Mouse (Mus musculus): ENCODE data around the gene Adk.
"Not testable (repeated sequence)": the region's sequence is repeated elsewhere in the genome, so short reads cannot be mapped to it uniquely, and the experiment has no call there.

Gene Adk

GRCm38 (mm10) chr14:21064321-21064720 lies 11.9 kb downstream of the Adk start:
- no peak for DNase-seq (ENCODE audit: low spot score)

GRCm38 (mm10) chr14:21065490-21066162 lies 13.3 kb downstream of the Adk start:
- no peak for DNase-seq (ENCODE audit: low spot score)

- no peak for DNase-seq (ENCODE audit: low spot score)
Measured at GRCm38 (mm10) chr14:21069594-21069993, 17.2 kb downstream of the Adk start.

- peak; percentile 41 for DNase-seq (ENCODE audit: low spot score)
Measured at GRCm38 (mm10) chr14:21073981-21074380, 21.6 kb downstream of the Adk start.

- peak; percentile 63 for DNase-seq (ENCODE audit: low spot score)
Measured at GRCm38 (mm10) chr14:21074398-21075320, 22.3 kb downstream of the Adk start.

DNA sequence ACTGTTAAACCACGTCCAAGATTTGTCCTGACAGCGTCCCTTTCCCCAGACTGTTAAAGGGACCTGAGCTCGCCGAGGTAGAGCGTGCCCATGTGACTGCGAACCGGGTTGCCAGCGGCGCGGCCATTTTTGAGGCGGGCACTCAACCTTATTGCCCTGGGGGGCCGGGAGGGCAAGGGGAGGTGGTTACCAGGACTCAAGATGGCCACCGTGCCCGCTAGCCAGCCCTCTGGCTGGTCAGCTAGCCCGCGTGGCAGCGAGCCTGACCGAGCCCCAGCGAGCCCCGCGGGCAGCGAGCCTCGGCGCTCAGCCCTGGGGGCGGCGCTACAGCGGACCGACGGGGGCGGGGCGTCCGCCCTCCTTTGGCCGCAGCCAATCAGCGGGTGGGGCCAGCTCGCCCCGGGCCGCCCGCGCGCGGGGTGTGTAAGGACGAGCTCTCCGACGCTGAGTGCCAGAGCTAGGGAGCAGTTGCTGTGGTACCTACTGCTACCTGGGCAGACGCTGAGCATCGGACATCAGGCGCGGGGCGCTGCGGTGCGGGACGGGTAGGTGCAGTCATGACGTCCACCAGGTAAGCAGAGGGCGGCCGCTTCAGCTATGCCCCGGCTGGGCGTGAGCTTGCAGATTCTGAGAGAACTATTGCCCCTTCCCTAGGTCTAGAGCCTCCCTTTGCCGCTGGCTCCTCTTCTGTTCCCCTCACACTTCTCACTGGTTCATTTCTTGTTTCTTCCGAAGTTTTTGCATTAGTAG lies 23.6 kb downstream of the Adk start:
- peak; percentile 91 for DNase-seq (ENCODE audit: low spot score)

GRCm38 (mm10) chr14:21076501-21077194 lies 24.3 kb downstream of the Adk start:
- DNase-seq (ENCODE audit: low spot score) = no peak

GRCm38 (mm10) chr14:21077939-21078338 lies 25.6 kb downstream of the Adk start:
- DNase-seq (ENCODE audit: low spot score) = no peak

GRCm38 (mm10) chr14:21078511-21078910 lies 26.1 kb downstream of the Adk start:
- DNase-seq (ENCODE audit: low spot score) = no peak

DNA sequence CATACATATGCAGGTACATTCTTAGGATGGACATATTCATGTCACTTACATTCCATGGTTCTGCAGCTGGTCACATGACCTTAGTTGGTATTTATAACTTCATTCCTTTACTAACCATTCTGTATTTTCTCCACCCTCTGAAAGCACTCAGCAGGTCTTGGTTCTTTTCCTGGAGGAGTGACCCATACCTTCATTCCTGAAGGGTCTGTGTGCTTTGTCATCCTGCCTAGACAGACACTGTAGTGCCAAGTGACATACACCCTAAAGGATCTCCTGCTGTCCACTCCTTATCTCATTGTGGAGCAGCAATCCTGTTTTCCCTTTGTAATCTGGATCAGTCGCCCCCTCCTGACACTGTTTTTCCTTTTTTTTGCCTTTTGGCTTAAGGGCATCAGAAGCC lies 30.4 kb downstream of the Adk start:
- no peak for DNase-seq (ENCODE audit: low spot score)

- no peak for DNase-seq (ENCODE audit: low spot score)
Measured at GRCm38 (mm10) chr14:21085666-21086065, 33.3 kb downstream of the Adk start.

- DNase-seq (ENCODE audit: low spot score) = no peak
Measured at GRCm38 (mm10) chr14:21086106-21086505, 33.7 kb downstream of the Adk start.

DNA sequence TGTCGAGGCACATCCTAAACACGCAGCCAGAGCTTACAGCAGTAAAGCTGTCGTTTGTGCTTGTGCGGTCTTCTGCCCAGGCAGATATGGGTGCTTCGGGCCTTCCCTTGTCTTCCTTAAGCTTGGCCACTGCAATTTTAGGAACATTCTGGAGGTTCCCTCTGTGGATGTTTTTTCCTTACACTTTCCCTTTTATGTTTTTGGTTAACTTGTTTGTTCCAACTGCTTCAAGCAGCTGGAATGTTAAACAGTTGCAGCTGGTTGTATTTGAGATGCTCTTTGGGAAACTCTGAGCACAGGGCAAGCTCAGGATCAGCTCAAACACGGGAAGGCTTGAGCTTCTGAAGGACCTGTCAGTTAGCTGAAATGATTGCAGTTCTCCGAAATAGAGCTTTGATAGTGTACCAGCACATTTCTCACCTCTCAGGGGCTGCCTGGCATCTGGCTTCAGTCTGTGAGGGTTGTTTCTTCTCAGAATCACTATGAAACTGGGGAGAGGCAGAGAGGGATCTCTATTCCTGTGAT lies 34.5 kb downstream of the Adk start:
- DNase-seq (ENCODE audit: low spot score) = no peak

DNA sequence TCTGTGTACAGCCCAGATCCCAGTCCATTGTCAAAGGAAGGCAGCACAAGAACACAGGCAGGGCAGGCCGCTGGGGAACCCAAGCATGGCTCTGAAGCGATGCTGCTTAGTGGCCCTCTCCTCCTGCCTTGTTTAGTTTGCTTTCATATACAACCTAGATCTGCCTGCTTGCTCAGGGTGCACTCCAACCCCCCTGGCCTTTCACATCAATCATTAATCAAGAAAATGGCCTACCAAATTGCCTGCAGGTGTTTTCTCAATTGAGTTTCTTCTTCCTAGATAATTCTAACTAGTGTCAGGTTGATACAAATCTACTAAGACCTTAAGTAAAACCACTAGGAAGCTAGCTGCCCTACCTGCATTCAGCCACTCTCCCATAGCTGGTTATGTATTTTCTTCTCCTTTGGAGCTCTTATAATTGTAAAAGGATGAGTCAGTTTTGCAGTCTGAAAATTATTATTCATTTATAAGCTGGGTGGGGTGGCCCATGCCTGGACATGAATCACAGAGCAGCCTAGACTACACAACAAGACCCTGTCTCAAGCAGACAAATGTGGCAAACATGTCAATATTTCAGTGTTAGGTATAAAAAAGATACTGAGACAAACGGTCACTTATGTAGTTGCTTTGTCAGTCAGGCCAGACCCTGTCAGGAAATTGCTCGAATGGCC lies 35.2 kb downstream of the Adk start:
- DNase-seq (ENCODE audit: low spot score) = peak; percentile 57

GRCm38 (mm10) chr14:21088731-21089130 lies 36.4 kb downstream of the Adk start:
- no peak for DNase-seq (ENCODE audit: low spot score)

GRCm38 (mm10) chr14:21090400-21090799 lies 38.0 kb downstream of the Adk start:
- DNase-seq (ENCODE audit: low spot score) = no peak

GRCm38 (mm10) chr14:21090930-21091486 lies 38.6 kb downstream of the Adk start:
- no peak for DNase-seq (ENCODE audit: low spot score)

DNA sequence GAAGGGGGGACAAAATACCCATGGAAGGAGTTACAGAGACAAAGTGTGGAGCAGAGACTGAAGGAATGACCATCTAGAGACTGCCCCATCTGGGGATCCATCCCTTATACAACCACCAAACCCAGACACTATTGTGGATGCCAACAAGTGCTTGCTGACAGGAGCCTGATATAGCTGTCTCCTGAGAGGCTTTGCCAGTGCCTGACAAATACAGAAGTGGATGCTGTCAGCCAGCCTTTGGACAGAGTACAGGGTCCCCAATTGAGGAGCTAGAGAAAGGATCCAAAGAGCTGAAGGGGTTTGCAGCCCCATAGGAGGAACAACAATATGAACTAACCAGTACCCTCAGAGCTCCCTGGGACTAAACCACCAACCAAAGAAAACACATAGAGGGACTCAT lies 41.8 kb downstream of the Adk start:
- not testable (repeated sequence) for DNase-seq (ENCODE audit: low spot score)

DNA sequence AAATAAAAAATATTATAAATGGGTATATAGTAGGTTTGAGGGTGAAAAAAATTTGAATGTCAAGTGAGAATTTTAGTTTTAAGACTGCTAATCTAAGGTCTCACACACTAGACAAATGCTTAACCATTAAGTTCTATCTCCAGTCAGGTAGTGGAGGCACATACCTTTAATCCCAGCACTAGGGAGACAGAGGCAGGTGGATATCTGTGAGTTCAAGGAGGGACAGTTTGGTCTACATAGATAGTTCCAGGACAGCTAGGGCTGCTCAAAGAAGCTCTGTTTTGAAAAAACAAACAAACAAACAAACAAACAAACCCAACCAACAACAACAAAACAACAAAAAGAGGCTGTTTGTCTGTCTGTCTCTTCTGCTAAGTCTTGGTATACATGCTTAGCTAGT lies 43.9 kb downstream of the Adk start:
- peak; percentile 33 for DNase-seq (ENCODE audit: low spot score)

DNA sequence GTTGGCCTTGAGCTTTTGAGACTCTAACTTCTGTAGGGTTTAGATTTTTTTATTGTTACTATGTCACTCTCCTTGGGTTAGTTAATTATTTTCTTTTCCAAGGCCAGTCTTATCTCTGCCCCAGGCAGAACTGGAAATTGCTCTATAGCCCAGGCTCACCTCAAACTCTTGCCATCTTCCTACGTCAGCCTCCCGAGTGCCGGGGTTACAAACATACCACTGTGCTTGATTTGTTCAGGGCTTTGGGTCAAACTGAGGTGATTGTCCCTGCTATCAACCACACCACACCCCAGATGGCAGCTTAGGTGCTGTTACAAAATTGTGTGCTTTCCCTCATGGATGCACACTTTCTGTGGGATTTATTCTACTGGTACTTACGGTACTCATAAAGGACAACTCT lies 44.3 kb downstream of the Adk start:
- peak; percentile 73 for DNase-seq (ENCODE audit: low spot score)

GRCm38 (mm10) chr14:21099371-21099770 lies 47.0 kb downstream of the Adk start:
- no peak for DNase-seq (ENCODE audit: low spot score)

All from yolk sac, embryonic 10.5 days (tissue).